Mouse (Mus musculus) left cerebral cortex, postnatal 10 days (tissue): ENCODE results near the gene Thop1. TPM values are rescaled to one million over a fixed set of nuclear protein-coding genes. Genes with fewer than 3 reads are reported as not detected.

Experiments
- DNase-seq, 2 experiments: peaks; one replicate each; pipeline ENCODE4 v3.0.0; 2021 to 2022; ENCODE audit warnings: low spot score in 2 of 2, mixed read lengths in 1 of 2; ENCODE audit errors: extremely low spot score in 1 of 2
- intact Hi-C: fragments of 180-260 bp; cut with DNase I; formaldehyde crosslinking; loops from one replicate; pipeline ENCODE4 v1.15.1; 2025
- microRNA-seq: library from miRNA; unstranded; fragments of <30 nt; microRNA quantifications from one replicate; pipeline ENCODE4 v1.2.0, GENCODE M21; 2022
- total RNA-seq, 2 experiments: library from RNA; stranded (reverse); gene quantifications; 2 replicates each; pipeline ENCODE4 v1.2.3; 2021

Thop1 gene
- total RNA-seq, 2 experiments from 2014 or later = 53.8 to 54.9 TPM

GRCm38 (mm10) chr10:81092465-81093250, 22.8 kb downstream of the Thop1 start:
- intact Hi-C loops = no loop called here
- DNase-seq = no peak

- no peak for DNase-seq
- intact Hi-C loops = no loop called here
Measured at GRCm38 (mm10) chr10:81094931-81095678, 25.3 kb downstream of the Thop1 start.

- DNase-seq = peak; percentile 93 to 99
- intact Hi-C loops = no loop called here
Measured at GRCm38 (mm10) chr10:81105565-81106112, 35.8 kb downstream of the Thop1 start, which contains the start of gene Map2k2. Gene Map2k2 (plus strand): TSS chr10:81105915.

- DNase-seq = peak; percentile 75 to 90
- intact Hi-C loops = no loop called here
Measured at GRCm38 (mm10) chr10:81106113-81106721, 36.4 kb downstream of the Thop1 start.

- intact Hi-C loops = no loop called here
Measured at GRCm38 (mm10) chr10:81112946-81113345, 43.1 kb downstream of the Thop1 start.

GRCm38 (mm10) chr10:81119625-81120024, 49.8 kb downstream of the Thop1 start:
- DNase-seq = no peak
- intact Hi-C loops = no loop called here

More at GRCm38 (mm10) chr10:81112946-81113345, 43.1 kb downstream of the Thop1 start:
- DNase-seq = no peak

GRCm38 (mm10) chr10:81120650-81121049, 50.8 kb downstream of the Thop1 start:
- DNase-seq = no peak
- intact Hi-C loops = no loop called here

- no peak for DNase-seq
- intact Hi-C loops = no loop called here
Measured at GRCm38 (mm10) chr10:81122889-81123288, 53.1 kb downstream of the Thop1 start.

- intact Hi-C loops = no loop called here
- no peak for DNase-seq
Measured at GRCm38 (mm10) chr10:81123500-81123899, 53.7 kb downstream of the Thop1 start.

Small RNA genes within 50 kb of the gene (microRNA-seq; reads per million reads assigned to microRNA genes)
- gene Mir5615-1 = not detected
- not detected for gene Mir5615-2

Other genes starting within 250 kb of the Thop1 start
- 100 to 1,000 TPM; 414 to 433 TPM for gene Oaz1, start 243.4 kb upstream of the Thop1 start, total RNA-seq
- 10 to 100 TPM; 25.4 to 30.9 TPM for gene Lingo3, start 226.0 kb upstream of the Thop1 start, total RNA-seq
- gene Lsm7, start 214.8 kb upstream of the Thop1 start, total RNA-seq = 10 to 100 TPM; 51.1 to 57.3 TPM
- 10 to 100 TPM; 81.5 to 90.2 TPM for gene Sppl2b, start 214.8 kb upstream of the Thop1 start, total RNA-seq
- gene Tmprss9, start 198.2 kb upstream of the Thop1 start, total RNA-seq = under 1 TPM in 1 of 2 experiments, not detected in 1; 0.13 TPM
- gene Timm13, start 169.1 kb upstream of the Thop1 start, total RNA-seq = 100 to 1,000 TPM; 158 to 161 TPM
- gene Lmnb2, start 151.8 kb upstream of the Thop1 start, total RNA-seq = 10 to 100 TPM; 20.4 to 21.3 TPM
- 10 to 100 TPM in 1 of 2 experiments, 1 to 10 TPM in 1; 8.2 to 10.4 TPM for gene Gadd45b, start 140.0 kb upstream of the Thop1 start, total RNA-seq
- gene Gng7, start 55.1 kb upstream of the Thop1 start, total RNA-seq = 100 to 1,000 TPM; 127 to 166 TPM
- 100 to 1,000 TPM; 105 to 120 TPM for gene Diras1, start 44.4 kb upstream of the Thop1 start, total RNA-seq
- gene Slc39a3, start 32.6 kb upstream of the Thop1 start, total RNA-seq = 10 to 100 TPM; 65.2 to 67.8 TPM
- gene Sgta, start 9.9 kb upstream of the Thop1 start, total RNA-seq = 100 to 1,000 TPM; 187 to 196 TPM
- gene Creb3l3, start 28.8 kb downstream of the Thop1 start, total RNA-seq = under 1 TPM; 0.28 to 0.30 TPM
- 100 to 1,000 TPM; 127 to 130 TPM for gene Map2k2, start 35.9 kb downstream of the Thop1 start, total RNA-seq
- 10 to 100 TPM; 38.7 to 42.6 TPM for gene Zbtb7a, start 65.2 kb downstream of the Thop1 start, total RNA-seq
- 10 to 100 TPM; 24.3 to 25.8 TPM for gene Pias4, start 97.9 kb downstream of the Thop1 start, total RNA-seq
- gene Eef2, start 106.6 kb downstream of the Thop1 start, total RNA-seq = 1,000 to 10,000 TPM; 1,077 to 1,083 TPM
- 10 to 100 TPM; 64.1 to 72.7 TPM for gene Dapk3, start 113.0 kb downstream of the Thop1 start, total RNA-seq
- not detected for gene 4930442H23Rik, start 113.8 kb downstream of the Thop1 start, total RNA-seq
- gene Nmrk2, start 132.0 kb downstream of the Thop1 start, total RNA-seq = not detected
- gene Atcay, start 160.8 kb downstream of the Thop1 start, total RNA-seq = 100 to 1,000 TPM; 209 to 222 TPM
- gene Zfr2, start 163.1 kb downstream of the Thop1 start, total RNA-seq = 10 to 100 TPM; 62.2 to 63.5 TPM
- 100 to 1,000 TPM; 223 to 225 TPM for gene Matk, start 182.9 kb downstream of the Thop1 start, total RNA-seq
- 10 to 100 TPM; 47.8 to 52.7 TPM for gene Mrpl54, start 196.9 kb downstream of the Thop1 start, total RNA-seq
- 10 to 100 TPM; 23.7 to 32.6 TPM for gene Apba3, start 196.9 kb downstream of the Thop1 start, total RNA-seq
- gene Tjp3, start 221.5 kb downstream of the Thop1 start, total RNA-seq = under 1 TPM; 0.39 to 0.49 TPM
- gene Pip5k1c, start 222.9 kb downstream of the Thop1 start, total RNA-seq = 100 to 1,000 TPM; 336 to 340 TPM